In the genomic region with DNA sequence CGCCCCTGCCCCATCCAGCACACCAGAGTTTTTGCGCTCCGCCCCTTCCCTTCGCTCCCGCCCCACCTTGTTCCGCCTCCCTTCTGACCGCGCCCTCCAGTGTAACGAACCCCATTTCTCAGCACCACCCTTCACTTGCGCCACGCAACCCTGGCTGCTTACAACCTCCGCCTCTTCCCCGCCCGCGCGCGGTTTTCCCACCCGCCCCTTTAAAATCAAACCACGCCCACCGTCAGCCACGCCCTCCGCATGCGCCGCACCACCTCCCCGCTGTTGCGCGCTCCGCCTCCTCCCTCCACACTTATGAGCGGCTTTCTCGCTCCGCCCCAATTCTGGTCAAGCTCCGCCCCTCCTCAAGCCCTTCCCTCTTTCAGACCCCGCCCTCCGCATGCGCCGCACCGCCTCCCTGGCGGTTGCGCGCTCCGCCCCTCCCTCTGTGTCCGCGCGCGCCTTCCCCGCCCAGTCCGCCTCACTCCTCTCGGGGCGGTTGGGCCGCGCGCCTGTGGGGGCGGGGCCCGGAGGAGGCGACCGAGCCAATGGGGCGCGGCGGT, we compare ENCODE assay signal across 8 mouse cellular contexts. TPM values are rescaled to one million over a fixed set of nuclear protein-coding genes. Genes with fewer than 3 reads are reported as not detected.
DNase-seq lines count a peak whose midpoint lies in the region; ATAC-seq and TF ChIP-seq lines count a peak whose summit lies in the region.

A gene (plus strand): TSS at position 476 of the 551 bp plus-strand sequence.

- H3K36me3 ChIP-seq in embryonic facial prominence, embryonic 13.5 days = peaks cover 8% of the 10 kb centered on the region
- no peaks in the 10 kb centered on the region for H3K36me3 ChIP-seq in kidney, adult 2 months (ENCODE audit: control insufficient read depth, insufficient read depth, low read length)
- peaks cover 10% of the 10 kb centered on the region for H3K36me3 ChIP-seq in limb, embryonic 12.5 days
- H3K36me3 ChIP-seq in midbrain, embryonic 15.5 days (replicated peaks) = no peaks in the 10 kb centered on the region
- H3K36me3 ChIP-seq in spleen, adult 2 months (ENCODE audit: control insufficient read depth, insufficient read depth, low read length) = no peaks in the 10 kb centered on the region

- peaks cover 6% of the 10 kb centered on the region; the same call in 1 of the 2 replicates for H3K4me1 ChIP-seq in embryonic facial prominence, embryonic 13.5 days
- peaks cover 2% of the 10 kb centered on the region; the same call in 1 of the 2 replicates for H3K4me1 ChIP-seq in kidney, adult 2 months (ENCODE audit: control insufficient read depth, insufficient read depth, low read length)
- peaks cover 4% of the 10 kb centered on the region; the same call in 1 of the 2 replicates for H3K4me1 ChIP-seq in limb, embryonic 12.5 days (replicated peaks)
- H3K4me1 ChIP-seq in midbrain, embryonic 15.5 days = peaks cover 11% of the 10 kb centered on the region
- H3K4me1 ChIP-seq in spleen, adult 2 months (ENCODE audit: control insufficient read depth, insufficient read depth, insufficient read length) = no peaks in the 10 kb centered on the region; the same call in 1 of the 2 replicates

- DNase-seq in 3134 (ENCODE audit: extremely low read depth, insufficient read length, low spot score) = peak; percentile 100
- peak; percentile 99 for DNase-seq in adrenal gland, postnatal 36 days
- peak; percentile 99 for DNase-seq in heart, adult 18-20 months
- DNase-seq in kidney, adult 2 months = peak; percentile 98
- peak; percentile 97 for DNase-seq in spleen, adult 2 months (ENCODE audit: low read depth in 1 of 2, low spot score in 2 of 2)

- H3K27me3 ChIP-seq in embryonic facial prominence, embryonic 13.5 days = no peaks in the 10 kb centered on the region
- H3K27me3 ChIP-seq in kidney, adult 2 months (replicated peaks; ENCODE audit: control insufficient read depth, insufficient read depth, low read length) = no peaks in the 10 kb centered on the region
- no peaks in the 10 kb centered on the region for H3K27me3 ChIP-seq in limb, embryonic 12.5 days
- no peaks in the 10 kb centered on the region for H3K27me3 ChIP-seq in midbrain, embryonic 15.5 days (replicated peaks)
- no peaks in the 10 kb centered on the region for H3K27me3 ChIP-seq in spleen, adult 2 months (ENCODE audit: control insufficient read depth, insufficient read depth, low read length)

- peak within 1 kb of the TSS; percentile 95 for H3K4me3 ChIP-seq in embryonic facial prominence, embryonic 13.5 days
- H3K4me3 ChIP-seq in kidney, adult 2 months (ENCODE audit: insufficient read depth, low read depth, low read length) = peak within 1 kb of the TSS; percentile 77
- peak within 1 kb of the TSS; percentile 86 for H3K4me3 ChIP-seq in limb, embryonic 12.5 days (replicated peaks)
- peak within 1 kb of the TSS; percentile 58 for H3K4me3 ChIP-seq in midbrain, embryonic 15.5 days
- H3K4me3 ChIP-seq in spleen, adult 2 months (ENCODE audit: extremely low read depth, insufficient read depth, insufficient read length) = peak within 1 kb of the TSS; percentile 66

- H3K9me3 ChIP-seq in embryonic facial prominence, embryonic 13.5 days = no peaks in the 10 kb centered on the region
- H3K9me3 ChIP-seq in limb, embryonic 12.5 days = no peaks in the 10 kb centered on the region
- H3K9me3 ChIP-seq in midbrain, embryonic 15.5 days = no peaks in the 10 kb centered on the region

- TF ChIP-seq POLR2A in kidney, adult 2 months (IDR thresholded peaks at IDR 0.05; ENCODE audit: low read depth, low read length) = no peak
- no peak for TF ChIP-seq POLR2A in spleen, adult 2 months (IDR thresholded peaks at IDR 0.05; ENCODE audit: low read depth, low read length)

- ATAC-seq in embryonic facial prominence, embryonic 13.5 days (ENCODE audit: insufficient number of reproducible peaks, insufficient read depth, low FRiP score, low TSS enrichment, low read depth) = peak; percentile 99
- peak; percentile 99 for ATAC-seq in limb, embryonic 12.5 days (ENCODE audit: insufficient number of reproducible peaks, insufficient read depth, low FRiP score, low TSS enrichment, low read depth)
- ATAC-seq in midbrain, embryonic 15.5 days (replicated peaks) = peak; percentile 96

- no peak for TF ChIP-seq CTCF in kidney, adult 2 months (conservative IDR thresholded peaks at IDR 0.05; ENCODE audit: insufficient read depth, insufficient read length, low read depth, low read length)
- no peak for TF ChIP-seq CTCF in spleen, adult 2 months (IDR thresholded peaks at IDR 0.05; ENCODE audit: extremely low read depth, insufficient read depth, insufficient read length, insufficient replicate concordance)

- H3K27ac ChIP-seq in embryonic facial prominence, embryonic 13.5 days = peak within 1 kb of the TSS; percentile 39; the same call in 1 of the 2 replicates
- peak within 1 kb of the TSS; percentile 17; the same call in 1 of the 2 replicates for H3K27ac ChIP-seq in kidney, adult 2 months (ENCODE audit: insufficient read depth, low read depth, low read length)
- peak within 1 kb of the TSS; percentile 73 for H3K27ac ChIP-seq in limb, embryonic 12.5 days
- H3K27ac ChIP-seq in midbrain, embryonic 15.5 days = peak within 1 kb of the TSS; percentile 77
- 0 out of 2 replicates have a peak within 1 kb of the TSS, but pooled peaks have one; percentile 3 for H3K27ac ChIP-seq in spleen, adult 2 months (ENCODE audit: insufficient read depth, low read length)

- peak within 1 kb of the TSS; percentile 80 for H3K4me2 ChIP-seq in embryonic facial prominence, embryonic 13.5 days
- H3K4me2 ChIP-seq in limb, embryonic 12.5 days = peak within 1 kb of the TSS; percentile 77
- H3K4me2 ChIP-seq in midbrain, embryonic 15.5 days = peak within 1 kb of the TSS; percentile 77

- H3K9ac ChIP-seq in embryonic facial prominence, embryonic 13.5 days = peak within 1 kb of the TSS; percentile 89
- peak within 1 kb of the TSS; percentile 89 for H3K9ac ChIP-seq in limb, embryonic 12.5 days (replicated peaks)
- H3K9ac ChIP-seq in midbrain, embryonic 15.5 days = peak within 1 kb of the TSS; percentile 58

- 1% methylated on average over 58 of the region's 59 CpGs for WGBS in embryonic facial prominence, embryonic 13.5 days
- 2% methylated on average over 59 of the region's 59 CpGs for WGBS in kidney, adult 2 months
- WGBS in limb, embryonic 12.5 days = under 1% methylated on average over 58 of the region's 59 CpGs
- under 1% methylated on average over 58 of the region's 59 CpGs for WGBS in midbrain, embryonic 15.5 days
- under 1% methylated on average over 55 of the region's 59 CpGs for WGBS in spleen, adult 2 months

RNA-seq across cellular contexts. Expression of the gene that starts here (rescaled TPM):
- total RNA-seq in adrenal gland, postnatal 36 days (2021) = 10 to 100 TPM; 31.9 to 38.5 TPM
- 27.6 and 27.7 TPM in 2 replicates for polyA plus RNA-seq in embryonic facial prominence, embryonic 13.5 days (2015; fragmentation: Nextera tagmentation; extraction: Ambion mirVana)
- total RNA-seq in heart, adult 18-20 months (2021) = 10 to 100 TPM; 14.6 to 18.4 TPM
- polyA plus RNA-seq in kidney, adult 2 months (2012; rRNA removed) = 14.8 and 19.3 TPM in 2 replicates
- 35.8 and 36.7 TPM in 2 replicates for polyA plus RNA-seq in limb, embryonic 12.5 days (2016; fragmentation: Nextera tagmentation; extraction: Ambion mirVana)
- 31.9 and 32.8 TPM in 2 replicates for polyA plus RNA-seq in midbrain, embryonic 15.5 days (2015; fragmentation: Nextera tagmentation; extraction: Ambion mirVana)
- polyA plus RNA-seq in spleen, adult 2 months (2012; rRNA removed) = 7.5 and 8.1 TPM in 2 replicates

Comparison
In these comparisons a context has a peak if more than half of its experiments do, and no peak if none do; other contexts are left out.
1. Peak in every context shown above with its lines: DNase-seq, ATAC-seq, H3K4me3 ChIP-seq and H3K27ac ChIP-seq.
2. H3K27ac ChIP-seq: peak in every context shown above with its lines; median percentile 77 in midbrain, embryonic 15.5 days; 73 in limb, embryonic 12.5 days; 39 in embryonic facial prominence, embryonic 13.5 days; 17 in kidney, adult 2 months; 3 in spleen, adult 2 months.